Mouse (Mus musculus) embryonic stem cell, embryonic (primary cell): ENCODE measurements around the gene Cryl1.

Source experiments
- CTCF ChIA-PET, 4 experiments: fragments of 300-600 bp in 2 of 4; fragments of 350-600 bp in 2 of 4; sonication (Branson Sonifier 250); formaldehyde crosslinking; loops; one replicate each; lab custom pipeline; 2022; ENCODE audit warnings: inconsistent platforms in 2 of 4; lab: Charles Lee
- POLR2A ChIA-PET, 4 experiments: fragments of 300-600 bp in 2 of 4; fragments of 350-600 bp in 2 of 4; sonication (Branson Sonifier 250); formaldehyde crosslinking; loops; one replicate each; lab custom pipeline; 2022; ENCODE audit warnings: antibody characterized with exemption in 4 of 4, inconsistent platforms in 1 of 4; lab: Charles Lee

Cryl1 gene

DNA sequence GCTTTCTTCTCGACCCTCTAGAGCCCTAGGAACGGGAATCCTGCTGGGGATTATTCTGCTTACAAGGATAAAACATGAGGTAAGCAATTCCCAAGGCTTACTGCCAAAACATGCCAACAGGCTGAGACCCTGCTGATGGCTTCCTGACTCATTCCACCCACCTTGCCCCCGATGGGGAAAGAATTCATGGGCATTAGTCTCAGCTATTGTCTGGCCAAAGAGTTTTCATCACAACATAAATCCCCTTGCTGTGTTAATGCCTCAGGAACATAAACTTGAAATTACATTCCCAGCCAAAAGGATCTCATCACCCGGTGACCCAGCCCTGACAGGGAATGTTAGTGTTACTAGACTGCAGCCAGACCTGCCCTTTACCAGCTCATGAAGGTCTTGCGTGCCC lies 100.7 kb downstream of the Cryl1 start:
- ChIA-PET POLR2A (no interaction called here), CTCF (no interaction called here)

DNA sequence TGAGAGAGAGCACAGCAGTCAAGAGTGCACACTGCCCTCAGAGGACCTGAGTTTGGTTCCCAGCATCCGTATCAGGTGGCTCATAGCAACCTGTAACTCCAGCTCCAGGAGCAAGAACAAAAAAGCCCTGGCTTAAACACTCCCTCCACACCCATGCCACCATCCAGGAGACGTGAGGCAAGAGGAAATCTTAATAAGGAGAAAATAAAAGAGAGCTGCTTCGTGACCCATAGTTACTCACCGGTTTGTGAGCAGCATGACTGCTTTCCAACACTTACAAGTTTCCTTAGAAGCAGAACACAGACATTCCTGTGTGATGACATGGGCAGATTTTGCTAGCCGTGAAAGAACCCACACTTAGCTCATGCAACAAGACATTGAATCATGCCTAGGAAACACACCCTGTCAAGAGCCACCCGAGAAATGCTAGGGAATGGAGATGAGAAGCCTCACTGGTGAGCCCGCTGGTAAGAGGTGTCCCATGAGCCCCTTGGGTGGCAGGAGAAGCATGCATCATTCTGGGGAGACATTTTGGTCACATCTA lies 106.9 kb downstream of the Cryl1 start:
- POLR2A ChIA-PET = interaction anchor here in 1 of 4 experiments (0.5 kb wide), 1 partner anchor 19 kb away, joined by 4 read pairs; no protein-coding TSS in a partner anchor
- CTCF ChIA-PET = no interaction called here

DNA sequence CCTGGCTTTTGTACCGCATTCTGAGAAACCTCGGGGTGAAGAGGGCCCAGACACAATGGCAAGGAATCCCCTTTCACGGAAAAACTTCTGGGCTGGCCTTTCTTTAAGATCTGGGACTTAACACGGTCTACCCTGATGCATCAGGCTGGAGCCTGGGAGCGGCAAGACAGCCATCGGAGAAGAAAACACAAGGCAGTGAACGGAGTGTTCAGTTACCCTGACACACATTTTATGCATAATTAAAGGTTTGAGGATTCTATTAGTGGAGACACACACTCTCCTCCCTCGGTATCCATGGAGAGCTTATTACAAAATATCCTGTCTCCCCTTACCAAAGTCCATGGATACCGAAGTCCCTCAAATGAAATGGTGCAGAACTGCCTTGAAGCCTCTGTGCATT lies 109.2 kb downstream of the Cryl1 start:
- CTCF ChIA-PET = no interaction called here
- POLR2A ChIA-PET = no interaction called here

DNA sequence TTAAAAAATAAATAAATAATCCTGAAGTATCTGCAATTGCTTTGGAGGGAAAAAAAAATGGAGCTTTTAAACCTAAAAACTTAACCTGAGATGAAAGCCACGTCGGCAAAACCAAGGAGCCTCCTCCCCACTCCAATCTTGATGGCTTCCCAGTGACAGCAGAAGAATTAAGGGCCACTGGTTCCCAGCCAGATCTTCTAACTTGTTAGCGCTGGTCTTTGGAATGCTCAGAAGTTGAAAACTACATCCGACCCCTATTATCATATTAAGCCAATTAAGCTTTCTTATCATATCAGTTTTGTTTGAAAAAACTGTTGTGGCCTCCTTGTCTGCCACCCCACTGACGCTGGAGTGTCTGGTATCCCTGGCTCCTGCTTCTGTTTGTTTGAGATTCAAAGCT lies 114.5 kb downstream of the Cryl1 start:
- ChIA-PET POLR2A (interaction anchor here in 2 of 4 experiments (0.9 to 1.0 kb wide), 2 partner anchors 9 to 543 kb away, joined by 3 to 9 read pairs; no protein-coding TSS in a partner anchor), CTCF (no interaction called here)

DNA sequence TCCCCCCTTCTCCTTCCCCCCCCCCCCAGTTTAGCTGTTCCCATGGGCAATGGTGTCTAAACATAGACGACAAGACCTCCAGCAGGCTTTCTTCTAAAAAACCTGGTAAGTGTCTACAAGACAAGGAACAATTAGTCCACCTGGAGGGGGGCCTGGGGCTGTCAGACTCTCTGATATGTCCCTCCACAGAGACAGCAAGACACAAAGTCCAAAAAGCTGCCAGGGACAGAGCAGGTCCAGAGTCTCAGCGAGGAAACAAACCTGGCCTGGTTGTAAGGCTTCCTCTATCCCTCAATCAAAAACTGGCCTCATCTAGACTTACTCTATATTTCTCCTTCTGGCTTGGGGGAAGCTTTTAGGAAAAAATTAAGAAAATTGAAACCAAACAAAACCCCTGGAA lies 115.7 kb downstream of the Cryl1 start:
- ChIA-PET POLR2A (no interaction called here), CTCF (interaction anchor here in 1 of 4 experiments (0.5 kb wide), 1 partner anchor 31 kb away, joined by 8 read pairs; no protein-coding TSS in a partner anchor)

DNA sequence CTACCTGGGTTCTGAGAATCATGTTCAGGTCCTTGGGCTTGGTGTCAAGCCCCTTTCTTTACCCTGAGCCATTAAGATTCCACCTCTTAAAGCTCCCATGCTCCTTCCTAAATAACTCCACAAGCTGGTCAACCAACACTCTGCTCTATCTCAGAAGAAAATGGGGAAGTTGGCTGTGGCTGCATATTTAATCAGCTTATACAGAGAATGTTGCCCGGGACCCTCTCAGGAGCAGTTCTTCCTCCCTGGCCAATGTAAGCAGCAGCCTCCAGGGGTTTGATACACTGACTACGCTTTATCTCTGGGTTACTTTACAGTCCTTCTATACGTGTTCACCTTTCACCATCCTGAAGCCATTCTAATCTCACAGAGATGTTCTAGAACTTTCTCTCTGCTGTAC lies 117.5 kb downstream of the Cryl1 start:
- CTCF ChIA-PET = interaction anchor here in 1 of 4 experiments (0.6 kb wide), 1 partner anchor 511 kb away, joined by 5 read pairs; no protein-coding TSS in a partner anchor
- POLR2A ChIA-PET = interaction anchor here in 2 of 4 experiments (0.6 to 0.7 kb wide), 2 partner anchors 11 to 14 kb away, joined by 3 to 5 read pairs; no protein-coding TSS in a partner anchor

DNA sequence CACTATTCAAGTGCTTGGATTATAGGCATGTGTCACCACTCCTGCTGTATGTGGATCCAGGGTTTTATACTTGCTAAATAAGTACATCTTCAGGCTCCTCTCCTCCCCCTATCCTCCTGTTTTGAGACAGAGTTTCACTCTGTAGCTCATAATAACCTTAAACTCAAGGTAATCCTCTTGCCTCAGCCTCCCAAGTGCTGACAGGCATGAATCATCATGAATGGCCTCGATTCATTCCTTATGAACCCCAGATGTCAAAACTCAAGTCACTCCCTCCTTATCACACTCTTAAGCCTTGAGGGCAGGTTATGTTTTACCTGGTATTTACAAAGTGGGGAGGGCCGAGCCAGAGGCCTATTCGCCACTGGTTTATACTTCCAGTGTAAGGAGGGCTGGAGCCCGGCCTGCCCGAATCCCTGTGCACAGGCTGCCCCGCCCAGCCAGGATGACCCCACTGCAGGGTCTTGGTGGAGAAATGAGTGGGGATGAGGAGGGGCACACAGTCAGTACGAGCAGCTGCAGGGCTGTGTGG lies 121.8 kb downstream of the Cryl1 start:
- POLR2A ChIA-PET = no interaction called here
- CTCF ChIA-PET = interaction anchor here in 2 of 4 experiments (0.5 to 0.7 kb wide), 2 partner anchors 19 to 78 kb away, joined by 3 read pairs; no protein-coding TSS in a partner anchor

DNA sequence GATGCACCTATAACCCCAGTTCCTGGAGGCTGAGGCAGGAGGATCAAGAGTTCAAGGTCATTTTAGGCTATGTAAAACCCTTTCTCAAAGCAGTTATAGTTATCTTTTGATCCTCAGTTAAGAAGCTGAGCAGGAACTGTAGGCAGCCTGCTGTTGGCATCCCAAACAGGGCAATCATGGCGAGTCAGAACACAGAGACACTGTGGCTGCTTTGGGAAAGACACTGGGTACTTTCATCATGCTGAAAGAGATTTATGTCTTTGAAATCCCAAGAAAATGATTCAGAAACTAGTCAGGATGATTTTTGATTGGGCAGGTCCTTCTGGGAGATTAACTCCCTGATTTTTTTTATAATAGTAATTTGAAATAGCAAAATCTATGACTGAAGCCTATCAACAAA lies 126.0 kb downstream of the Cryl1 start:
- CTCF ChIA-PET = no interaction called here
- POLR2A ChIA-PET = no interaction called here

DNA sequence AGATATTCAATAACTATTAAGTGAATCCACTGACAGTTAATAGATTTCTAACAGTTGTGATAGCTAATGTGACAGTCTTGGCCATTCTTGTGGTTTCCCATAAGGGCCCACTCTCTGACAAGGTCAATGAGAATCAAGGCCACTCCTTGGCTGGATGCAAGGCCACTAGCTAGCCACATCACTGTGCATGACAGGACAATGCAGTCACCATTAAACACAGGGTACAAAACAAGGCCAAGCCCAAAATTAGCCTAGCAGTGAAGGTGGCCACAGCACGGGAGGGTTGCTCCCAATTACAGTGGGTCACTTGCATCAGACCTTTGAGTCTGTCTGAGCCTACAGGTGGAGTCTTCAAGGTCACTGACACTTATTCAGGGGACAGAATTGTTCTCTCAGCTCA lies 126.5 kb downstream of the Cryl1 start:
- ChIA-PET POLR2A (no interaction called here), CTCF (interaction anchor here in 1 of 4 experiments (0.6 kb wide), 1 partner anchor 183 kb away, joined by 4 read pairs; no protein-coding TSS in a partner anchor)

DNA sequence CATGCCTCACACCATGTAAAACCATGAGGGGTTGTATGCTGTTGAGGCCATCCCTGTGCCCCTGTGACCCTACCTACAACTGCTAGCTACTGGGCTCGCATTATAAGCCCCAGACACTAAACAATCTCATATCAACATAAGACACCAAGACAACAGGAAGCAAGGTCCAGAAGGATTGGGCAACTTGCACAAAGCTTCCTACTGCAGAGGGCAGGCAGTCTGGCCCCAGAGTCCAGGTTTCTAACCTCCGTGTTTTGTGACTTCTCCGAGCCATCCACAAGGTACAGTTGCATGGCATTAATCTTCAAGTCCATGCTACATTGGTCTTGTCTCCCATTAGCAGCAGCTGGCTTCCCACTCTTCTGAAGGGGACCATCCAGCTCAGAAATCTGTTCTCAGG lies 129.4 kb downstream of the Cryl1 start:
- ChIA-PET POLR2A (interaction anchor here in 1 of 4 experiments (0.8 kb wide), 1 partner anchor 163 kb away, joined by 3 read pairs; no protein-coding TSS in a partner anchor), CTCF (interaction anchor here in 1 of 4 experiments (0.6 kb wide), 1 partner anchor 65 kb away, joined by 3 read pairs; no protein-coding TSS in a partner anchor)

DNA sequence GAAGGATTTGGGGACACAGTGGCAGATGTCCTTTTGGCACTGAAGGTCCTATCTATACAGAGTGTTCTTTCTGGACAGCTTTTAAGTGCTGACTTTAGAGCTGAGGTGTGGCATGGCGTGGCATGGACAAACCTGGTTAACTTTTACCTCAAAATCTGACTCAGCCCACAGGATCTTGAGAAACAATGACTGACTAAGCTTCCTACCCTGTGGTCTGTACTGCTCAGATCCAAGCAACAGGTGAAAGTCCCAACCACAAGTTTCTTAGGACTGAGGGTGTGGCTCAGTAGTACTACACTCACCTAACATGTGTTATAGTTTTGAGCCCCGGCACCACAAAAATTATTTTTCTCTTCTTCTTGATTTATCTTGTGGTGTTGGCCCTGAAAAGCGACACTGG lies 130.0 kb downstream of the Cryl1 start:
- ChIA-PET CTCF (interaction anchor here in 1 of 4 experiments (0.5 kb wide), 1 partner anchor 207 kb away, joined by 7 read pairs; no protein-coding TSS in a partner anchor), POLR2A (no interaction called here)

DNA sequence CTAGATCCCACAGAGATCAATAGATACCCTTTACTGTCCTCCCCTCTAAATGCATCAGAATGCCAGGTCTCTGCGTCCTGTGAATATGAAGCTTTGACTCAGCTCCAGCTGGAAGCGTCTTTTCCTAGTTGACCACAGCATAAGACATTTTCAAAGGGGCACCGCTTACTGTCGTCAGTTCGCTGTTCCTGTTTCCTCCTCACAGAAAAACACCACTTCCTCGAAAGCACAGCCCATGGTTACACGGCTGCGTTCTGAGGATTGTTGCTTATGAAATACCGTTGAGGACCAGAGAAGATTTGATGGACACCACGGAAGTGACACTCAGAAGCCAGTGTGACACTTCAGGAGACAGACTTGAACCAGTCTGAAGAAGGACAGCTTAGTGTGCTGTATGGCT lies 134.4 kb downstream of the Cryl1 start:
- POLR2A ChIA-PET = no interaction called here
- CTCF ChIA-PET = no interaction called here

DNA sequence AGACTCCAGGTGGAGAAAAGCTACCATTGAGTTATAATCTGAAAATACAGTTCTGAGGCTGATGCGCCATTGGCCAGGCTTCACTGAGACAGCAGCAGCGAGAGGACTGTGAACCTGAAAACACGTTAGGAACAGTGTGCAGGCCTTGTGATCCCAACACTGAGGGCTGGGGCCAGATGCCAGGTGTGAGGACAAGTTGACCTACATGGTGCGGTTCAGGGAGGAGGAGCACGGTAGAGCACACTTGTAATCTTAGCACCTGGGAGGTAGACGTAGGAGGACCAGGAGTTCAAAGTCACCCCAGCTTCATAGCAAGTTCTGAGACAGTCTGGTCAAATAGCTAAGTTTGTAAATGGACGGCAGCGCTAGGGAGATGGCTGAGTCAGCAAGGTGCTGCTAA lies 139.0 kb downstream of the Cryl1 start:
- ChIA-PET CTCF (no interaction called here), POLR2A (no interaction called here)

DNA sequence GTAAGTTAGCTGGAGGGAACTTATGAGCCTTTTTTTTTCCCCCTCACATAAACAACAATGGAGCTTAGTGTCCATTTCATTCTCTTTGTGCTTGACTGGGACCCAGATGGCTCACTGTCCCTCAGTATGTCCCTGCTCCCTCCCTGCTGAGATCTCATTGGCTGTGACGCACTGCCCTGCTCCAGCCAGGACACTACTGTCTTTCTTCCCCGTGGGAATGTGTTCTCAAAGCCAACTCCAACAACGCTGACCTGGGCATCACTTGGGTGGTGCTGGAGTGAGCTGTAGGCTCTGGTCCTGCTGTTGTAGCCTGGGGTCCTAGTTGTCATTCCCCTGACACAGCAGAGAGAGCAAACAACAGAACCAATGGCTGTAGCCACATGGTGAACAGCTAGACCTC lies 149.7 kb downstream of the Cryl1 start:
- POLR2A ChIA-PET = no interaction called here
- CTCF ChIA-PET = no interaction called here

DNA sequence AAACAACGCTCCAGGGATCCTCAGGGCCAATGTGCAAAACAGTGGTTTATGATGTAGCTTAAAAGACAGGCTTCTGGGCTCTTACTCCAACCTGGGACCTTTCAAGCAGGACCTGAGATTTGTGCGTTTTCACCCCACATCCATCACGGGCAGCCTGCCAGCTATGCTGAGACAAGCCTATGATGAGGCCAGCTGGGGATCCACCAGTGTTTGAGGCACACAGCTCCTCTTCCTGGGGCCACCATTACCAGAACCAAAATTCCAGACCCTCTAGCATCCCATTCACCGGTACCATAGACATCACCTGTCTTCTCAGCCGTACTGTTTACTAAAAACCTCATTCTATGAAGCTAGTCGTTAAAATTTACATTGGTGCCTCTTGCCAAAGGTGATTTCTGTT lies 151.8 kb downstream of the Cryl1 start:
- CTCF ChIA-PET = no interaction called here
- POLR2A ChIA-PET = no interaction called here

DNA sequence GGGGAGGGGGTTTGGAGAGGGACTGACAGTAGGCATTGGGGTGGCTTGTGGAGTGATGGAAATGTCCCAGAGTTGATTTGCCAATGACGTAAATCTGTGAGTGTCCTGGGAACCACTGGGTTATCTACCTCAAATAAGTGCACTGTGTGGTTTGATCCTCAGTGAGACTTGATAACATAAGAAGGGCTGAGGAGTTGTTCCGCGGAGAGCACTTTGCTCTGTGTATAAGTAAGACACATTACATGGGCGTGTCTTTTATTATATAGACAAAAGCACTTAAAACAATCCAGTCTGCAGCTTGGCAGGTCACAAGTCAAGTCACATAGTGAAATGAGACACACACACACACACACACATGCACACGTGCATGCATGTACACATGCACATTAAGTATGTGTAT lies 155.4 kb downstream of the Cryl1 start:
- CTCF ChIA-PET = no interaction called here
- POLR2A ChIA-PET = no interaction called here

DNA sequence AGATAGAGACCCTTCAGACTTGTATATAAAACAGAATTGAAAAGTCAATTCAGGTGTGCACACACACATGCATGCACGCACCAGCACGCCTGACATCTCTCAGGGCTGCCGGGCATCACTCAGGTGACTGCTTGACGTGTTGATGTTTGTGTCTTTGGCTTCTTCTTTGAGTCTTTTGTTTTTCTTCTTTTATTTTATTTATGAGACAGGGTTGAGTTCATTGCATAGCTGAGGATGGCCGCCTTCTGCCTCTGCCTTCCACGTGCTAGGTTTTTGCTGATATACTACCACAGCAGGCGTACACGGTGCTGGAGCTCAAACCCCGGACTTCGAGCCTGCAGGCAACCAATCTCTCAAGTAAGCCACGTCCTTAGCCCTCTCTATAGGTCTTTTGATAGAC lies 163.1 kb downstream of the Cryl1 start:
- CTCF ChIA-PET = interaction anchor here in 1 of 4 experiments (0.7 kb wide), 1 partner anchor 700 kb away, joined by 4 read pairs; no protein-coding TSS in a partner anchor

DNA sequence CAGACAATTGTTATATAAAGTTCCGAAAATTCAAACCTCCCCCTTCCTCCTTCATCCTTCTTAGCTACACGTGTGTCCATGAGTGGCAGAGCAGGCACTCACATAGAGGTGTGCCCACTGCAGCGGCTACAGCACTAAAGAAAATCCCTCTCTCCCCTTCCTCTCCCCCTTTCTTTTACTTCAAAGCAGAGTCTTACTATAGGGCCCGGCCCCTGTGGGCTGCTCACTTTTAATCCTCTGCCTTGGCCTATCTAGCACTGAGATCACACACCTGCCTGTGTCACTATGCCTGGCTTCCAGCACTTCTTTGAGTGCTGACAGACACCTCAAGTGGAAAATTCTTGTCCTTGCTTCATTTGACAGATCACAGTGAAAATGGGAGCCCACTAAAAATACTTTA lies 163.6 kb downstream of the Cryl1 start:
- ChIA-PET CTCF (interaction anchor here in 1 of 4 experiments (0.7 kb wide), 1 partner anchor 700 kb away, joined by 4 read pairs; no protein-coding TSS in a partner anchor), POLR2A (no interaction called here)

More for the DNA sequence above, 163.1 kb downstream of the Cryl1 start:
- POLR2A ChIA-PET = interaction anchor here in 1 of 4 experiments (0.7 kb wide), 1 partner anchor 1723 kb away, joined by 3 read pairs; no protein-coding TSS in a partner anchor

DNA sequence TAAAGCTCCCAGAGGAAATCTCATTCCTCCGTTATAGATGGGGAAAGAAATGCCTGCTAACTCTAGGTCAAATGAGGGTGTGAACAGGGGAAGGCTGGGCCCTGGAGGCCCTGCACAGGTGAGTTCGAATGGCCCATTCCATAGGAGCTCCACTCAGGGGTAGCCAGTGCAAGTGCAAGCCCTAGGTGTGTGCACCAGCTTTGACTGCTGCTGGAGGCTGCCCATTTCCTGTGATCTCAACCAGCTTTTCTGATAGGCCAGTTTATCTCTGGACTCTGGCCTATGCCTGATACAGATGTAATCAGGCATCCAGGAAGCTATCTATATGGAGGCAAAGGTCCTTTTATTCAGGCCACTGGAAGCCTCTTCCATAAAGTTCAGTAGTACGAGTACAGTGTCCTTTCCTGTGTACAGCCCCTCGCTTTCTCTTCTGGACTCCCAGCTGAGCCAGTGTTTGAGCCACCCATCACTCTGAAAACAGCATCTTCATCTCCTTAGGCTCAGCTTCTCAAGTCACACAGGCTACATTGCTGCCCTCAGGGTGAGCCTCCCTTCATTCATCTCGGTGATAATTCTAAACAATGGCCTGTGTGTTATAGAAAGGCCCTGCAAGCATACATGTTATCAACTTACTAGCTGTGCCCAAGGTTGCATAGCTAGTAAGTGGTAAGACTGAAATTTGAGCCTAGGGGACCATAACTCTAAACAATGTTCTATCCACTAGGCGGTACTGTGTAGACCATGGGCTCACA lies 167.9 kb downstream of the Cryl1 start:
- CTCF ChIA-PET = interaction anchor here in 2 of 4 experiments (0.6 to 1.2 kb wide), 2 partner anchors 132 to 142 kb away, joined by 3 to 9 read pairs; no protein-coding TSS in a partner anchor
- POLR2A ChIA-PET = no interaction called here
